In the genomic region with DNA sequence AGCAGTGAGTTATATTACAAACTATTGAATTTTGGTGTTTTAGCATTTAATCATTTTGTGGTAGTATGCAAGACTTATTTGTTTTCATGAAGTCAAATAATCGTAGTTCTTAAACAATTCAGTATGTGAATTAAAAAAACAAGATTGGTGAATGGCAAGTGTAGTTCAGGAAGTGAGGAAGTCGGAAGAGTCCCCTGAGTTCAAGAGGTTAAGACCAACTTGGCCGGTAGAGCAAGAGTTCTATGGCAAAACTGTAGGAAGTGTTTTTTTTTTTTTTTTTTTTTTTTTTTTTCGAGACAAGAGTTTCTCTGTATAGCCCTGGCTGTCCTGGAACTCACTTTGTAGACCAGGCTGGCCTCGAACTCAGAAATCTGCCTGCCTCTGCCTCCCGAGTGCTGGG, we compare ENCODE assay signal across 27 mouse cellular contexts.
"Had no signal": no experiment of that assay in that cellular context is flagged by ENCODE, and none has a peak within 500 bp of the region (broad histone marks: within the 10 kb centered on the region; RNA-seq: fewer than 3 reads in every experiment).

No protein-coding gene starts in this region.

- H3K27me3 ChIP-seq: embryonic facial prominence, embryonic 12.5 days; embryonic facial prominence, embryonic 13.5 days; embryonic facial prominence, embryonic 15.5 days; forebrain, embryonic 12.5 days; forebrain, embryonic 13.5 days; forebrain, embryonic 15.5 days had no signal

- H3K9me3 ChIP-seq: embryonic facial prominence, embryonic 10.5 days; embryonic facial prominence, embryonic 12.5 days; embryonic facial prominence, embryonic 13.5 days; embryonic facial prominence, embryonic 15.5 days; forebrain, embryonic 10.5 days; forebrain, embryonic 12.5 days; forebrain, embryonic 13.5 days; forebrain, embryonic 15.5 days had no signal

- H3K9ac ChIP-seq: embryonic facial prominence, embryonic 12.5 days; embryonic facial prominence, embryonic 13.5 days; embryonic facial prominence, embryonic 15.5 days; forebrain, embryonic 12.5 days; forebrain, embryonic 13.5 days; forebrain, embryonic 15.5 days; forebrain, postnatal 0 days had no signal

- H3K4me1 ChIP-seq: embryonic facial prominence, embryonic 12.5 days; embryonic facial prominence, embryonic 15.5 days had no signal

- H3K4me2 ChIP-seq: embryonic facial prominence, embryonic 12.5 days; embryonic facial prominence, embryonic 13.5 days; embryonic facial prominence, embryonic 15.5 days; forebrain, embryonic 12.5 days; forebrain, embryonic 13.5 days; forebrain, embryonic 15.5 days had no signal

- DNase-seq: cerebellum, adult 2 months; cerebellum, adult 8-10 months; cerebellum, adult 9-10 months; cerebellum, adult 9-11 months; cerebellum, postnatal 10 days; cerebellum, postnatal 14 days; cerebellum, postnatal 25 days; cerebellum, postnatal 36 days; embryo, embryonic 11 days; forebrain, postnatal 0 days; gastrocnemius, postnatal 14 days; gastrocnemius, postnatal 25 days; gastrocnemius, postnatal 36 days; heart, adult 11 months; heart, adult 18-20 months; heart, adult 2 months had no signal

- ATAC-seq: forebrain, embryonic 13.5 days; forebrain, embryonic 14.5 days; forebrain, embryonic 15.5 days; forebrain, embryonic 16.5 days; forebrain, postnatal 0 days had no signal

- H3K36me3 ChIP-seq: embryonic facial prominence, embryonic 12.5 days had no signal

- H3K27ac ChIP-seq: embryonic facial prominence, embryonic 10.5 days; embryonic facial prominence, embryonic 12.5 days; embryonic facial prominence, embryonic 13.5 days; embryonic facial prominence, embryonic 15.5 days; forebrain, embryonic 10.5 days; forebrain, embryonic 12.5 days; forebrain, embryonic 13.5 days; forebrain, embryonic 15.5 days; heart, adult 2 months had no signal

- H3K4me3 ChIP-seq: embryonic facial prominence, embryonic 10.5 days; embryonic facial prominence, embryonic 12.5 days; embryonic facial prominence, embryonic 13.5 days; embryonic facial prominence, embryonic 15.5 days; erythroblast, embryonic 14.5 days; forebrain, embryonic 10.5 days; forebrain, embryonic 12.5 days; forebrain, embryonic 13.5 days; forebrain, embryonic 15.5 days; heart, adult 2 months had no signal
